Mouse (Mus musculus) Patski (cell line): ENCODE results near the gene Sgcd. TPM values are rescaled to one million over a fixed set of nuclear protein-coding genes. Genes with fewer than 3 reads are reported as not detected.

ENCODE experiments used
- ATAC-seq: fragments of 100-300 bp; one replicate; pipeline ENCODE4 v1.8.0; 2021
- CTCF ChIA-PET: fragments of 350-600 bp; sonication (Branson Sonifier 250); formaldehyde crosslinking; loops from one replicate; lab custom pipeline; 2022; ENCODE audit warnings: inconsistent platforms; lab: Charles Lee
- POLR2A ChIA-PET: fragments of 350-600 bp; sonication (Branson Sonifier 250); formaldehyde crosslinking; loops from one replicate; lab custom pipeline; 2022; ENCODE audit warnings: antibody characterized with exemption, inconsistent platforms; lab: Charles Lee
- DNase-seq: peaks from one replicate; pipeline ENCODE4 v3.0.0-alpha.2; 2011; ENCODE audit warnings: low read depth, low spot score
- H3K27me3 ChIP-seq: fragments of 371-371 bp; one replicate; pipeline ENCODE4 v1.5.1; 2021
- CTCF ChIP-seq: fragments of 100-300 bp; IDR thresholded peaks from one replicate; pipeline ENCODE4 v1.5.1; 2021
- in situ Hi-C: fragments of 300-500 bp; cut with MboI; formaldehyde crosslinking; loops from 3 replicates; pipeline ENCODE4 v1.11.1; 2018; ENCODE audit warnings: low pct_unique_long_range_greater_than_20kb, mixed read lengths
- polyA plus RNA-seq: library from polyadenylated mRNA; unstranded; gene quantifications from one replicate; pipeline ENCODE4 v1.2.3, GENCODE M21; 2021

Sgcd gene
- polyA plus RNA-seq, 1 experiment from 2014 or later: not detected

DNA sequence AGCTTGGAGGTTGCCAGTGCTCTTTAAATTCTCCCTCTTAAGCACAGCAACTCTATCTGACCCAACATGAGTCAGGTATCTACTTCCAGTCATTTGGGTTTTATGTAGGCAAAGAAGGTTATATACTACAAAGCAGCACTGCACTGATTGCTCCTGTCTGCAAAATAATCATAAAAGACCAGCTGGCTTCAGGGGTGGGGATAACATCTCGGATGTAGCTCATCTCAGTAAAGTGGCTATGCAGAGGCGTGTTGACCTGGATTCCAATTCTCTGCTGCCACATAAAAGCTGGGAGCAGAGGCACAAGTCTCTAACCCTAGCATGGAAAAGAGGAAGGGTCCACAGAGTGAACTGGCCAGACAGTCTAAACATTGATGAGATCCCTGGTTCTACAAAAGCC is 71.2 kb downstream of the Sgcd start:
- ChIA-PET CTCF (no interaction called here), POLR2A (no interaction called here)
- TF ChIP-seq CTCF: no peak
- in situ Hi-C loops: no loop called here
- no peak for DNase-seq
- ATAC-seq: no peak
- no peaks in the 10 kb centered on the region for H3K27me3 ChIP-seq

DNA sequence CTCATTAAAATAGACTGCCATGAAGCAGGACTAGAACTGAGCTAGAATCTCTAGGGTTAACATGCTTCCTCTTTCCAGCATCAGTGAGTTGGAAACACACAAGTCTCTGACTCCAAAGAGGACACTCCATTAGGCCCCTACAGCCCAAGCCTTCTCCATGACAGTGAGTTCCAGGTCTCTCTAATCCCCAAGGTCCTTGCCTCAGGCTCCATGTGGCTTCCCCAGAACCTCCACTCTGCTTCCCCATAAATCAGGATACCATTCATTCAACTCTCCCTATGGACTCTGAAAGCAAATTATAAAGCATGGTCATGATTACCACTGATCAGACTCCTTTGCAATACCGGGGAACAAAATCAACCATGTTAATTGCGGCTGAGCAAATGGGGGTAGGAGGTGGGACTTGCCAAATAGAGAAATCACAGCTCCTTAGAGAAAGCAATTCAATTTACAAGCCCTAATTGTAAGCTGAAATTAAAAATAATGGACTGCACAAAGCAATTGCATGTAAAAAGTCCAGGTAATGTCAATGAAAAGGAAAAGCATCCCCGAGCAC is 97.1 kb downstream of the Sgcd start:
- no peak for DNase-seq
- CTCF ChIA-PET: no interaction called here
- TF ChIP-seq CTCF: no peak
- no peak for ATAC-seq
- no peaks in the 10 kb centered on the region for H3K27me3 ChIP-seq
- POLR2A ChIA-PET: no interaction called here
- in situ Hi-C loops: no loop called here

DNA sequence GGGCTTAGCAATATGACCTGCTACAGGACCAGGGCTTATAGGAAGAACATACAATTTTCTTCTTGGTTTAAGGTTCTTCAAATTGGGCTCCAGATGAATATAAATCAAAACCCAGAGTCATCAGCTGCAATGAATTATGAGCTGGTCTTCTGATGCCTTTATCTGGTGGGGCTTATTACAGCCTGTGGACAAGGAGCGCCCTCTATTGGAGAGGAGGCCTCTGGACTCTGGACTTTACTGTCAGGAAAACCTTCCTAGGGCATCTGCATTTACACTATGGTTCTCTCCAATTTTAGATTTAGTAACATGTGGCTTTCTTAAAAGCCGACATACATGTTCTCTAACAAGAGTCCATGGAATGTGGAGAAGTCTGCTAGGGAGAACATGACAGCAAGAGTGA is 98.5 kb downstream of the Sgcd start:
- ChIA-PET CTCF (no interaction called here), POLR2A (no interaction called here)
- no peaks in the 10 kb centered on the region for H3K27me3 ChIP-seq
- ATAC-seq (no peak), DNase-seq (no peak)
- peak; percentile 32 for TF ChIP-seq CTCF
- in situ Hi-C loops: no loop called here

DNA sequence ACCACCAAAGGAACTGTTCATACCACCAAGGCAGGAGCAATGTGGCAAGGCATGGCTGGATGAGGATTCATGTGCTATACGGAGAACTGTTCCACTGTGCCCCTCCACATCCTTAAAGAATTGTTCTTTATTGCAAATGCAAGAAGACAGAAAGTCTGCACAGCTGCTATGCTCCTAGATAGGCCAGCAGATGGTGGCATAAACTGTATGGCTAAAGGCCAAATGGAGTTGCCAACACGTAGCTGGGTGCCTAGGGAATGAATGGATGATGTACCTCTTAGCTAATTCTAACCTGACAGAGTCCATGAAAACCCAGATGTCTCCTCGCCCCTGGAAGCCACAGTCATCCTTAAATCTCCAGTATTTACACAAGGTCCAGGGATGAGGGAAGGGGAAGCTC is 103.5 kb downstream of the Sgcd start:
- no peak for DNase-seq
- no peak for TF ChIP-seq CTCF
- CTCF ChIA-PET: no interaction called here
- ATAC-seq: no peak
- in situ Hi-C loops: no loop called here
- POLR2A ChIA-PET: no interaction called here
- no peaks in the 10 kb centered on the region for H3K27me3 ChIP-seq

DNA sequence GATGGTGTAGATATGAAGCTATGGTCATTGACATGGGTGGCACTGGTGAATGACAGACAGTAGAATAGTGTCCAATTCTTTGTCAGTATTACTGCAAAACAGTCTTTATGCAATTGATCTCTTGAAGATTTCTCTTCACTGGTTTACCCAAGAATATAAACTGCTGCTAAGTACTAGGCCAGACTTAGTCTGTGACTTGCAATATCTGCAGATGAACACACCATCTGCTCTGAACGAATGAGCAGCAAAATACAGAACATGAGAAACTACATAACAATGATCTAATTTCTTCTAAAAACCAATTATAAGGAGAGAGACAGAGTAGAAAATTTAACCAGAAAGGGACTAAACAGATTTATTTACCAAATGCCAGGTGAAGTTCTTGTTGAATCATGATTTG is 105.2 kb downstream of the Sgcd start:
- no peak for DNase-seq
- no peak for ATAC-seq
- CTCF ChIA-PET: no interaction called here
- no peak for TF ChIP-seq CTCF
- POLR2A ChIA-PET: no interaction called here
- H3K27me3 ChIP-seq: no peaks in the 10 kb centered on the region
- in situ Hi-C loops: no loop called here

DNA sequence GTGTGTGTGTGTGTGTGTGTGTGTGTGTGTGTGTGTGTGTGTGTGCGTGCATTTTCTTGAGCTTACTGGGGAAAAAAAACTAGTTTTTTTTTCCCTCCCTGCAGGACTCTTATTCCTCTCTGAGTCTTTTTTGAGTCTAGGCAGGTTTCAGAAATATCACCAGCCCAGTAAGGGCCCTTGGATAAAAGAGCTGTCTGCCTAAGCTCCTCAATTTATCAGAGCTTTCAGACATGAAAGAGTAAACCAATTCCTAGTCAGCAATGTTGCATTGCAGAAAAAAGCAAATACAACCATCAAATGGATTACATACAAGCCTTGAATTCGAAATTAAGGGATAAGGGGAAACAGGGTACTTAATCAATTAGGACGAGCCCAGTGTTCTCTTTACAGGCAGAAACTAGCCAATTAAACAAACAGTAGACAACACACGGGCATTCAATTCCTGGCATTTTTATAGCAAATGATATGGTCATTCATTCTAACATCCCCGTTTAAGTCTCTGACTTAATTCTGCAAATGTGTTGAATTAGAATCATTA is 112.1 kb downstream of the Sgcd start:
- CTCF ChIA-PET: no interaction called here
- POLR2A ChIA-PET: no interaction called here
- in situ Hi-C loops: no loop called here
- DNase-seq (no peak), ATAC-seq (no peak)
- H3K27me3 ChIP-seq: no peaks in the 10 kb centered on the region
- TF ChIP-seq CTCF: no peak

DNA sequence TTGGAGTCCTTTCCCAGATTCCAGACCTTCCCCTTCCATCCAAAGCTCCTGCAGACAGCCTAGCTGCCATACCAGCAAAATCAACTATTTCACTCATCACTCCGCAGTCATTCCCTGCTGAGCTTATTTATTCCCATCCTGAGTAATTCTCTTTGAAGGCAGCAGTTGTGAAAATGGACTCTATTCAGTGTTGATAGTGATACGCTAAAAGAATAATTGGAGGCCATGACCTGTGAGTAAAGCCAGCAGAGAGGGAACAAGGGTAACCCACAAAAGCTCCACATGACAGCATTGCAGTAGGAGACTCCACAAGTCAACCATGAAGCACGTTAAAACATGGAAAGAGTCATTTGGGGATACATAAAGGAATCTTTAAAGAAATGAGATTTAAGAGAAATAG is 142.9 kb downstream of the Sgcd start:
- POLR2A ChIA-PET: no interaction called here
- in situ Hi-C loops: no loop called here
- TF ChIP-seq CTCF: no peak
- DNase-seq (no peak), ATAC-seq (no peak)
- CTCF ChIA-PET: no interaction called here
- H3K27me3 ChIP-seq: no peaks in the 10 kb centered on the region

DNA sequence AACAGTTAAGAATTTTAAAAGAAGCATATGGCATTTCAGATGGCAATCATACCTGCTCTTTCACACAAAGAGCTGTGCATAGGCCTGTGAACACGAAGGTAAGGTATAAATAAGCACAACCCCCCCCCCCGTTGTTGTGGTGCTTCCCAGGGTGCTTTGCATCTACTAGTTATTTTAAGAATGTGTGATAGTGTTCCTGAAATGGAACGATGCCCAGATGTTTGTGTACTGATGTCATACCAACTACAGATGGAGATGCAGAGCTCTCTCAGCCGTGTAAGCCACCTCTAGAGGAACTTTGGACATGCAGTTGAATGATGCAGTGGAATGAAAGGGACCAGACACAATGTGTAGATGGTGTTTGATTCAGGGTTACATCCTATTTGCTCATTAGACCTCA is 155.5 kb downstream of the Sgcd start:
- ATAC-seq (no peak), DNase-seq (no peak)
- ChIA-PET CTCF (no interaction called here), POLR2A (no interaction called here)
- in situ Hi-C loops: no loop called here
- no peaks in the 10 kb centered on the region for H3K27me3 ChIP-seq
- TF ChIP-seq CTCF: no peak

DNA sequence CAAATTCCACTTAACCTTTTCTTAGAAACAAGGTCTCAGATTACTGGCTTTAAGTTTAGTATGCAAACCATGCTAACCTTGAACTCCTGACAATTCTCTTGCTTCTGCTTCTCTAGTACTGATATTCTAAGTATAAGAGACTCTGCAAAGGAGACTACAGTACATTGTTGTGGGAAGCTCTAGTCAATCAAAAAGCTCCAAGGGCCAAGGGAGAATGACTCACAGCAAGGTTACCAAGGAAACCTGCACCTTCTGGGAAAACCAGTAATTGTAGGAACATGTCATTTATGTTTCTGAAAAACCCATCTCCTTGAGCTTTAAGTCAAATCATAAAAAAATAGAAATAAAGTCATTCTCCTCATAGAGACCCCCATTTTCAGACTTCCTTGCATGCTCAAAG is 178.5 kb downstream of the Sgcd start:
- no peak for DNase-seq
- CTCF ChIA-PET: no interaction called here
- in situ Hi-C loops: no loop called here
- no peak for TF ChIP-seq CTCF
- no peaks in the 10 kb centered on the region for H3K27me3 ChIP-seq
- POLR2A ChIA-PET: no interaction called here
- no peak for ATAC-seq

DNA sequence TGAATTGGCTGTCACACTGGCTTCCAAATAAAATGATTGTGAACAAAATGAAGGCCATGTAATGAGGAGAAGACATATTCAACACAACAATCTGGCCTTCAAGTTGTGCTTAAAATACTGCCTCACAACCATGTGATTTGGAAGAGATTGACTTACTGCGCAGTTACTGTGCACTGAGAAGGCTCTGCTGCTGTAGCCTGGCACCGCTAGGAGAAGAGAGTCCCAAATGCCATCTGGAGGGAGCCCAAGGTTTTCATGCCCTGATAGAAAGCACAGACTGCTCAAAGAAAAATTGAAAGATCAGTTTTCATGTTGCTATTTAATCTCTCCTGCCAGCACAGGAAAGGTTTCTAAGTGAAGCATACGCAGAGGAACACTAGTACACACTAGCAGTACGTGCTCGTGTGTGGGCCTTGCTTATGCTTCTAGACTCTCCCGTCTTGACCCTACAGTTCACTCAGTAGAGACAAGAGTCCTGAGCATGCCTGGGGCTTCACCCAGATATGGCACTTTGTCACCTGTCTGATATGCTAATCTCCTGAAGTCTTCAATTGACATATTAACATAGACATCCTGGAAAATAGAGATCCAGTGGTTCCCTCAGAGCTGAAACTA is 184.6 kb downstream of the Sgcd start:
- ChIA-PET CTCF (no interaction called here), POLR2A (no interaction called here)
- DNase-seq: no peak
- in situ Hi-C loops: no loop called here
- H3K27me3 ChIP-seq: no peaks in the 10 kb centered on the region
- ATAC-seq: no peak
- no peak for TF ChIP-seq CTCF

DNA sequence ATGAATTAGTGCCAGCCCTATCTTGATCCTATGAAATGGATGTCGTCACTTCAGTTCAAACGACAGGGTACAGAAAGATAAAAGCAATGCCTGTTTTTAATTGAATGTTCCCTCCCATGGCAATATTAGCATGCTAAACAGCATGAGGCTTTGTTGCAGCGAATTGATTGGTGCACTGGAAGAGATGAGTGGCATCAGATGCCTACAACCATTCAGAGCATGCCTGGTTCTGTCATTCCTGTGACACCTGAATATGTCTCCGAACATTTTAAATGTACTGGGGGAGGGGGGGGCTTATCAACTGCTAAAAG is 210.9 kb downstream of the Sgcd start:
- in situ Hi-C loops: no loop called here
- TF ChIP-seq CTCF: no peak
- CTCF ChIA-PET: no interaction called here
- POLR2A ChIA-PET: no interaction called here
- ATAC-seq: no peak
- H3K27me3 ChIP-seq: no peaks in the 10 kb centered on the region
- DNase-seq: no peak
